Mouse (Mus musculus): ENCODE measurements at regions not wholly inside any gene's neighbourhood (a gene's known extent, or its start where the extent isn't known, plus 50 kb on each side); places are given as distances from the start of the nearest gene placed in this dataset.

DNA sequence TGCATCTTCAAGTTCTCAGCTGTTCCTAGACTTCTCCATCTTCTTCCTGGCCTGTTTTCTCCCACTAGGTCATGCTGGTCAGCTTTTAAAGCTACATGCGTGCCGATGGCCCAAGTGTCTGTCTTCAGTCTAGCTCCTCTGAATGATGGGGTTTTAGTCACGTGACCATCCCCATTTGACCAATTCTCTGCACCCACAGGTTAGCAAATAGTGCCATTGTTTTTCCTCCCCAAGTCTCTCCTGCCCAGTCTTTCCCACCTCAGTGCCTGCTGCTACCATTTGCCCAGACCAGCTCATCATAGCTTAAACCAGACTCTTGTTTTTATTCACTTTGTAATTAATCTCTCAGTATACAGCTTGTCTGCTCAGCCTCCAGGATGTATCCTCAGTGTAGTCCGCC lies 62.3 kb downstream of the Zfp706 start:
- H3K27me3 ChIP-seq (ENCODE audit: control insufficient read depth, insufficient read depth, low read length) = no peaks in the 10 kb centered on the region
- TF ChIP-seq POLR2A (IDR thresholded peaks at IDR 0.05; ENCODE audit: control insufficient read depth, low read depth, low read length) = no peak
- TF ChIP-seq CTCF (IDR thresholded peaks at IDR 0.05; ENCODE audit: control insufficient read depth, insufficient read depth, insufficient replicate concordance, low read depth, low read length) = no peak
- H3K36me3 ChIP-seq (ENCODE audit: control insufficient read depth, insufficient read depth, low read length) = no peaks in the 10 kb centered on the region
- H3K4me3 ChIP-seq (ENCODE audit: control insufficient read depth, low read depth, low read length) = no peak overlapping the region
- peaks cover 3% of the 10 kb centered on the region; the same call in 1 of the 2 replicates for H3K4me1 ChIP-seq (ENCODE audit: control insufficient read depth, insufficient read depth, low read length)
- no peak overlapping the region for H3K27ac ChIP-seq (ENCODE audit: control insufficient read depth, insufficient read depth, low read depth, low read length)

DNA sequence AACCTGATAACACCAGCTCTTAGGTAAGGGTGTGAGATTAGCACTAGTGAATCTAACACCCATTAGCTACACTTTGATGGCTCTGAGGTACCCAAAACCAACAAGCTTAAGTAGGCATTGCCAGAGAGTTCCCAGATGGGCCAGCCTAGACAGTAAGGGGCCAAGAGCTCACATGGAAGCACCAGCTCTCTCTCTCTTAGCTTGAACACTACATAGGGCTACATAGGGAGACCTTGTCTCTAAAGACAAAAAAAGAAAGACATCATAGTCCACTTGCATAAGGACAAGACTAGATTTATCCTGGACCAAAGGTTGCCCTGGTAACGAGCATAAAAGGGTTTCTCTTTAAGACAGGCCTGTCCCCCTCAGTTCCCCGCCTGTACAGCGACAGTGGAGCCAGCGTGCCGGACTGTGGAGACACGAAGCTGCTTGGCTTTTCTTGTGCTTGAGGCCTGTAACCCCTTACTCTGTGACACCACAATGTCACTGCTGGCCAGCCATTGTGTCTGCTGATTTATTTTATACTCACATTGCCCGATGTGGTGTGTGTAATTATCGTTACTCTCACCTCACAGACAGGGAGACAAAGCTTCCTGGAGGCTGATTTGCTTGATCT lies 62.9 kb downstream of the Zfp706 start:
- no peak for TF ChIP-seq POLR2A (IDR thresholded peaks at IDR 0.05; ENCODE audit: control insufficient read depth, low read depth, low read length)
- TF ChIP-seq CTCF (IDR thresholded peaks at IDR 0.05; ENCODE audit: control insufficient read depth, insufficient read depth, insufficient replicate concordance, low read depth, low read length) = no peak
- no peaks in the 10 kb centered on the region for H3K27me3 ChIP-seq (ENCODE audit: control insufficient read depth, insufficient read depth, low read length)
- no peak overlapping the region for H3K27ac ChIP-seq (ENCODE audit: control insufficient read depth, insufficient read depth, low read depth, low read length)
- H3K4me3 ChIP-seq (ENCODE audit: control insufficient read depth, low read depth, low read length) = no peak overlapping the region
- peaks cover 3% of the 10 kb centered on the region for H3K4me1 ChIP-seq (ENCODE audit: control insufficient read depth, insufficient read depth, low read length)
- no peaks in the 10 kb centered on the region for H3K36me3 ChIP-seq (ENCODE audit: control insufficient read depth, insufficient read depth, low read length)

- no peak overlapping the region for H3K27ac ChIP-seq (ENCODE audit: control insufficient read depth, insufficient read depth, low read depth, low read length)
- TF ChIP-seq CTCF (IDR thresholded peaks at IDR 0.05; ENCODE audit: control insufficient read depth, insufficient read depth, insufficient replicate concordance, low read depth, low read length) = no peak
- no peak for TF ChIP-seq POLR2A (IDR thresholded peaks at IDR 0.05; ENCODE audit: control insufficient read depth, low read depth, low read length)
- H3K4me1 ChIP-seq (ENCODE audit: control insufficient read depth, insufficient read depth, low read length) = peaks cover 6% of the 10 kb centered on the region
- H3K27me3 ChIP-seq (ENCODE audit: control insufficient read depth, insufficient read depth, low read length) = no peaks in the 10 kb centered on the region
- H3K4me3 ChIP-seq (ENCODE audit: control insufficient read depth, low read depth, low read length) = no peak overlapping the region
- no peaks in the 10 kb centered on the region for H3K36me3 ChIP-seq (ENCODE audit: control insufficient read depth, insufficient read depth, low read length)
Measured at GRCm38 (mm10) chr15:36943492-36944112, 64.0 kb downstream of the Zfp706 start.

- H3K4me1 ChIP-seq (ENCODE audit: control insufficient read depth, insufficient read depth, low read length) = peaks cover 14% of the 10 kb centered on the region
- no peaks in the 10 kb centered on the region for H3K36me3 ChIP-seq (ENCODE audit: control insufficient read depth, insufficient read depth, low read length)
- no peaks in the 10 kb centered on the region for H3K27me3 ChIP-seq (ENCODE audit: control insufficient read depth, insufficient read depth, low read length)
- TF ChIP-seq CTCF (IDR thresholded peaks at IDR 0.05; ENCODE audit: control insufficient read depth, insufficient read depth, insufficient replicate concordance, low read depth, low read length) (no peak), POLR2A (IDR thresholded peaks at IDR 0.05; ENCODE audit: control insufficient read depth, low read depth, low read length) (no peak)
- H3K4me3 ChIP-seq (ENCODE audit: control insufficient read depth, low read depth, low read length) = no peak overlapping the region
- H3K27ac ChIP-seq (ENCODE audit: control insufficient read depth, insufficient read depth, low read depth, low read length) = no peak overlapping the region
Measured at GRCm38 (mm10) chr15:36942261-36942660, 65.3 kb downstream of the Zfp706 start.

DNA sequence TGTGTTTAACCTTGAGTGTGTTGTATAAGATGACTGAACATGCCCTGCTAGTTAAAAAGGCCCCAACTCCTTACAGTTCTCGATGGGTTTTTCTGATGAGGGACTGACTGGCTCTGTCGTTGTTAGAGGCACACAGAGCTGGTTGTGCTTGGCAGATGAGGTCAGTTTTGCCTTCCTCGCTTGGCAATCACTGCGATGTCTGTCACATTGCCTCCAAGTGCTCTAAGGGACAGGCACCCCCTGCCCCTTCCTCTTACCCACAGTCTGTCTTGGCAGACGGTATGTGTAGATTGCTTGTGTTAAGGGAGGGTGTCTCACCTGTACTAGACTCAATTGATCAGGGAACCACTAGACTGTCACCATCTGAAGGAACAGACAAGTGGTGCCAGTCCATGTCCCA lies 65.8 kb downstream of the Zfp706 start:
- TF ChIP-seq CTCF (IDR thresholded peaks at IDR 0.05; ENCODE audit: control insufficient read depth, insufficient read depth, insufficient replicate concordance, low read depth, low read length) = no peak
- TF ChIP-seq POLR2A (IDR thresholded peaks at IDR 0.05; ENCODE audit: control insufficient read depth, low read depth, low read length) = no peak
- peaks cover 14% of the 10 kb centered on the region for H3K4me1 ChIP-seq (ENCODE audit: control insufficient read depth, insufficient read depth, low read length)
- H3K36me3 ChIP-seq (ENCODE audit: control insufficient read depth, insufficient read depth, low read length) = no peaks in the 10 kb centered on the region
- no peak overlapping the region for H3K27ac ChIP-seq (ENCODE audit: control insufficient read depth, insufficient read depth, low read depth, low read length)
- H3K27me3 ChIP-seq (ENCODE audit: control insufficient read depth, insufficient read depth, low read length) = no peaks in the 10 kb centered on the region
- no peak overlapping the region for H3K4me3 ChIP-seq (ENCODE audit: control insufficient read depth, low read depth, low read length)

DNA sequence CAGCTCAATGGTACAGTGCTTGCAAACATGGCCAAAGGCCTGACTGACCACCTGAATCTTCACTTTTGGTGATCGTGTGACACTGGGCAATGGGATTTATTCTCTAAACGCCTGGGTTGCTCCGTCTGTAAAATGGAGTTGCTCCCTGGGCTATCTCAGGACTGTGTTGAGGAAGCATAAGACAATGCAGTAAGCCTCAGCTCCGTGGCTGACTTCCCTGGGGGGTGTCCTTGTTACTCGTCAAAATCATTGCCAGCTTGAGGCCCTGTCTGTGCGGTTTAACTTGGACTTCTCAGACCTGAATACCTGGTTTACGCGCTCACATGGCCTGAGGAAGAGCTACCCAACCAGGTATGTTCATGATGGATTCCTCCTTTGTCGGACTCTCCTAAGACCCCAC lies 68.0 kb downstream of the Zfp706 start:
- peaks cover 14% of the 10 kb centered on the region for H3K4me1 ChIP-seq (ENCODE audit: control insufficient read depth, insufficient read depth, low read length)
- TF ChIP-seq CTCF (IDR thresholded peaks at IDR 0.05; ENCODE audit: control insufficient read depth, insufficient read depth, insufficient replicate concordance, low read depth, low read length) = no peak
- no peak for TF ChIP-seq POLR2A (IDR thresholded peaks at IDR 0.05; ENCODE audit: control insufficient read depth, low read depth, low read length)
- no peaks in the 10 kb centered on the region for H3K27me3 ChIP-seq (ENCODE audit: control insufficient read depth, insufficient read depth, low read length)
- H3K4me3 ChIP-seq (ENCODE audit: control insufficient read depth, low read depth, low read length) = no peak overlapping the region
- H3K27ac ChIP-seq (ENCODE audit: control insufficient read depth, insufficient read depth, low read depth, low read length) = no peak overlapping the region
- H3K36me3 ChIP-seq (ENCODE audit: control insufficient read depth, insufficient read depth, low read length) = no peaks in the 10 kb centered on the region

- H3K4me3 ChIP-seq (ENCODE audit: control insufficient read depth, low read depth, low read length) = peak overlapping the region; percentile 88
- no peak overlapping the region for H3K27ac ChIP-seq (ENCODE audit: control insufficient read depth, insufficient read depth, low read depth, low read length)
- no peaks in the 10 kb centered on the region for H3K27me3 ChIP-seq (ENCODE audit: control insufficient read depth, insufficient read depth, low read length)
- H3K36me3 ChIP-seq (ENCODE audit: control insufficient read depth, insufficient read depth, low read length) = no peaks in the 10 kb centered on the region
- TF ChIP-seq CTCF (IDR thresholded peaks at IDR 0.05; ENCODE audit: control insufficient read depth, insufficient read depth, insufficient replicate concordance, low read depth, low read length) (no peak), POLR2A (IDR thresholded peaks at IDR 0.05; ENCODE audit: control insufficient read depth, low read depth, low read length) (no peak)
- peaks cover 14% of the 10 kb centered on the region for H3K4me1 ChIP-seq (ENCODE audit: control insufficient read depth, insufficient read depth, low read length)
Measured at GRCm38 (mm10) chr15:36939153-36939552, 68.4 kb downstream of the Zfp706 start.

All from testis, adult 2 months (tissue).